Mouse (Mus musculus) stomach, embryonic 16.5 days (tissue): ENCODE measurements around the gene Tmprss9. TPM values are rescaled to one million over a fixed set of nuclear protein-coding genes. Genes with fewer than 3 reads are reported as not detected.

Source experiments
- ATAC-seq: fragments of 200-750 bp; cut with Nextera tagmentation; 2 replicates; pipeline ENCODE4 v1.8.0; 2017; ENCODE audit warnings: moderate number of reproducible peaks, moderate TSS enrichment; ENCODE audit not compliant: insufficient read depth, low FRiP score
- H3K27ac ChIP-seq: fragments of 300-500 bp; sonication (generic); 2 replicates; pipeline ENCODE4 v1.5.1; 2014; ENCODE audit warnings: low read length
- H3K27me3 ChIP-seq: fragments of 300-500 bp; sonication (generic); 2 replicates; pipeline ENCODE4 v1.6.1; 2014; ENCODE audit warnings: low read length, control low read depth, mixed read lengths; ENCODE audit not compliant: control insufficient read depth, insufficient read depth
- H3K36me3 ChIP-seq: fragments of 300-500 bp; sonication (generic); 2 replicates; pipeline ENCODE4 v1.6.1; 2014; ENCODE audit warnings: low read length; ENCODE audit not compliant: control insufficient read depth, insufficient read depth
- H3K4me1 ChIP-seq: fragments of 300-500 bp; sonication (generic); 2 replicates; pipeline ENCODE4 v1.6.1; 2014; ENCODE audit warnings: low read length, control low read depth, mixed read lengths; ENCODE audit not compliant: control insufficient read depth, insufficient read depth
- H3K4me2 ChIP-seq: fragments of 300-500 bp; sonication (generic); 2 replicates; pipeline ENCODE4 v1.6.1; 2014; ENCODE audit warnings: low read depth, low read length, mixed read lengths
- H3K4me3 ChIP-seq: fragments of 300-500 bp; sonication (generic); replicated peaks from 2 replicates; pipeline ENCODE4 v1.5.1; 2014; ENCODE audit warnings: mild to moderate bottlenecking, low read length
- H3K9ac ChIP-seq: fragments of 300-500 bp; sonication (generic); 2 replicates; pipeline ENCODE4 v1.6.1; 2014; ENCODE audit warnings: low read length
- H3K9me3 ChIP-seq: fragments of 300-500 bp; sonication (generic); replicated peaks from 2 replicates; pipeline ENCODE4 v1.6.1; 2016; ENCODE audit warnings: low read length, control low read depth; ENCODE audit not compliant: control insufficient read depth
- WGBS: fragments of 180-500 bp; shearing (Covaris S2); extraction: QIAGEN DNeasy Blood & Tissue Kit; methylation state at CpG from one replicate; pipeline ENCODE4 v1.1.7; 2014; 5-methylcytosine and 5-hydroxymethylcytosine counted together
- polyA plus RNA-seq: library from polyadenylated mRNA; unstranded; fragments of >200 nt; fragmentation: Nextera tagmentation; extraction: Ambion mirVana; gene quantifications from 2 replicates; pipeline ENCODE4 v1.2.1, GENCODE M21; 2015

Gene Tmprss9
- polyA plus RNA-seq: 0.06 TPM in 1 of 2 replicates, not detected in the other

DNA sequence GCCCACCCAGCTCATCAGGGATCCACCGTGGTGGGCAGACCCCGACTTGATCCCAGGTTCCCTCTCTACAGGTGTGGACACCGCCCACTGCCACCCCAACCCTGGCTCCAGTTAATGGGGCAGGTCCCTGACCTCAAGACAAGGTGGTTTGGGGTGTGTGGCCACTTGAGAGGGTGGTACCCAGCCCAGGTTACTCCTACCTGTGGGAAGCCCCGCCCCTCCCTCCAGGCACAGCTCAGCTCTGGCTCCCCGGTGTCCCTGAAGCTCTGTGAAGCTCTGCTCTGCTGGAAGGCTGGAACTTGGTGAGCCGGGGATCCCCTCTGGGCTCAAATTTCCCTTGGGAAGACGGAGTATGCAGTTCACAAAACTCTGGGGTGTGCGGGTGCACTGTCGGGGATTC lies at the start of gene Tmprss9:
Gene Tmprss9, plus strand, starts transcription at position 268 of the 400 bp plus-strand sequence.
- H3K4me3 ChIP-seq: no peak within 1 kb of the TSS
- peaks cover 5% of the 10 kb centered on the region; the same call in 1 of the 2 replicates for H3K36me3 ChIP-seq
- no peak within 1 kb of the TSS for H3K9ac ChIP-seq
- no peak within 1 kb of the TSS for H3K4me2 ChIP-seq
- WGBS: 20% methylated on average over 9 of the region's 9 CpGs
- no peaks in the 10 kb centered on the region for H3K9me3 ChIP-seq
- ATAC-seq: peak; percentile 46; the same call in 1 of the 2 replicates
- no peak within 1 kb of the TSS for H3K27ac ChIP-seq
- H3K4me1 ChIP-seq: no peaks in the 10 kb centered on the region
- H3K27me3 ChIP-seq: no peaks in the 10 kb centered on the region

DNA sequence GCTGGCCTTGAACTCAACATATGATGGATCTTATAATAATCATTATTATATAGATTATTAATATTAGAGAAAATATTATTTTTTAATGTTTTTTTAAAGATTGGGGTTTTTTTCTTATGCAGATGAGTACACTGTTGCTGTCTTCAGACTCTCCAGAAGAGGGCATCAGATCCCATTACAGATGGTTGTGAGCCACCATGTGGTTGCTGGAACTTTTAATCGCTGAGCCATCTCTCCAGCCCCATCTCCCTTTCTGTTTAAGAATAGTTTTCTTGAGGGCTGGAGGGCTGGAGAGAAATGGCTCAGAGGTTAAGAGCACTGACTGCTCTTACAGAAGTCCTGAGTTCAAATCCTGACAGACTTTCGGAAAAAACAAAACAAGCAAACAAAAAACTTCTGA lies 49.7 kb upstream of the Tmprss9 start:
- H3K27me3 ChIP-seq: no peaks in the 10 kb centered on the region
- ATAC-seq: no peak
- H3K9ac ChIP-seq: no peak overlapping the region
- H3K9me3 ChIP-seq: no peaks in the 10 kb centered on the region
- H3K27ac ChIP-seq: no peak overlapping the region
- H3K4me1 ChIP-seq: peaks cover 4% of the 10 kb centered on the region; the same call in 1 of the 2 replicates
- no peaks in the 10 kb centered on the region for H3K36me3 ChIP-seq
- H3K4me3 ChIP-seq: no peak overlapping the region
- H3K4me2 ChIP-seq: no peak overlapping the region
- WGBS: 48% methylated on average over 2 of the region's 2 CpGs

DNA sequence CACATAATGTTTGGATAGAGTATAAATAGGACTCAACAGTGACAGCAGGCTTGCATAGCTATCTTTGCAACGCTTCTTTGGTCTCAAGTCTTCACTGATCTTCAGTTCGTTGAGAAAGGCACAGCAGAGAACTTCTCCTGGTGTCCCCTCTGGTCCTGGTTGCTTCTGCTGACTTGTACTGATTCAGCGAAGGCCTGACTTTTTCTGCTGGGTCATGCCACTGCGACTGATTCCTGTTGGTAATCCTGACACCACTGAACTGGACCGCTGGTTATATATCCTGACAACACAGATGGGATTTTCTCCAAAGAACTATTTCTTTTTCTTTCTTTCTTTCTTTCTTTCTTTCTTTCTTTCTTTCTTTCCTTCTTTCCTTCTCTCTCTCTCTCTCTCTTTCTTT lies 49.1 kb upstream of the Tmprss9 start:
- ATAC-seq: no peak
- 89% methylated on average over 5 of the region's 5 CpGs for WGBS
- Histone ChIP-seq H3K4me2 (no peak overlapping the region), H3K4me1 (peaks cover 4% of the 10 kb centered on the region; the same call in 1 of the 2 replicates), H3K27ac (no peak overlapping the region), H3K9me3 (no peaks in the 10 kb centered on the region), H3K4me3 (no peak overlapping the region), H3K36me3 (no peaks in the 10 kb centered on the region), H3K27me3 (no peaks in the 10 kb centered on the region), H3K9ac (no peak overlapping the region)

DNA sequence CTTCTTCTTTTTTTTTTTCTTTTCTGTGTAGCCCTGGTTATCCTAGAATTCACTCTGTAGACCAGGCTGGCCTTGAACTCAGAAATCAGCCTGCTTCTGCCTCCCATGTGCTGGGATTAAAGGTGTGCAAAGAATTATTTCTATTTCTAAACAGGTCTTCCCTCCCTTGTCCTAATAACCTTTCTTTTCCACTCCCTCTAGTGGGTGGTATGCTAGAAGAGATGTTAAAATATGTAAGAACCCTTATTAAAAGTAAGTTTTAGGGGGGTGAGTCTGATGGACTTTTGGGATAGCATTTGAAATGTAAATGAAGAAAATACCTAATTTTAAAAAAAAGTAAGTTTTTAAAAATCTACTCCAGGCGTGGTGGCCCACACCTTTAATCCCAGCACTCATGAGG lies 48.3 kb upstream of the Tmprss9 start:
- H3K27ac ChIP-seq: no peak overlapping the region
- no peaks in the 10 kb centered on the region for H3K27me3 ChIP-seq
- H3K4me1 ChIP-seq: peaks cover 10% of the 10 kb centered on the region
- 89% methylated on average over 1 of the region's 1 CpGs for WGBS
- no peaks in the 10 kb centered on the region for H3K9me3 ChIP-seq
- no peaks in the 10 kb centered on the region for H3K36me3 ChIP-seq
- no peak overlapping the region for H3K9ac ChIP-seq
- ATAC-seq: no peak
- H3K4me2 ChIP-seq: no peak overlapping the region
- H3K4me3 ChIP-seq: no peak overlapping the region

DNA sequence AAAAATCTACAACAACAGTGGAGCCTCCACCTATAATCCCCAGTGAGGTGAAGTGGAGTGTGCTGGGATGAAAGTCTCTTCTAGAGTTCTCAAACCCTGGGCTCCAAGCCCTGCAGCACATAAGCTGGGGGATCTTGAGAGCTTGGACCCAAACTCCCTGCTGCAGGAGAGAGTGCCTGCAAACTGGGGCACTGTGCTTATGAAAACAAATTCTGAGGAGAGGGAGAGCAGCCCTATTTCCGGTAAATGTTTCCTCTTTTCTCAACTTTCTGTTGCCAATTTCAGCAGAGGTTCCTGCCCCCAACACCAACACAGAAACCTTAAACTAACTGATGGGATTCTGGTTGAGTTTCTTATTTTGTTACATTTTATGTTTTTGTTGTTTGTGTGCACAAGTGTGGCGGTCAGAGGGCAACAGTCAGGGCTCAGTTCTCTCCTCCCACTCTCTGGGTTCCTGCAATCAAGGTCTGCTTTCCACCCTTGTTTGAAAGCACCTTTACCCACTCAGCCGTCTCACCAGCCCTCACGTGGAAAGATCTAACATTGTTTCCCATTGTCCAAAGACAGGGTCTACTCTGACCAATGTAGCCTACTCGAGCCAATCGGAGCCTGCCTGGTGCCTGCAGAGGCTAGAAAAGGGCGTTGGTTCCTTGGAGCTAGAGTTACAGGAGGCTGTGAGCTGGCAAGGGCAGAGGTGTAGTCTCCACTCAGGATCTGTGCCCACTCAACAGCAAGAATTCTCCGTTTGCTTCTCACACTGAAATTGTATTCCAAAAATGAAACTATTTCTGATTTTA lies 47.6 kb upstream of the Tmprss9 start:
- no peaks in the 10 kb centered on the region for H3K9me3 ChIP-seq
- H3K36me3 ChIP-seq: 0 out of 2 replicates have a peak, but pooled peaks cover under 1% of the 10 kb centered on the region
- no peak overlapping the region for H3K4me2 ChIP-seq
- H3K9ac ChIP-seq: peak overlapping the region; percentile 46; the same call in 1 of the 2 replicates
- H3K27ac ChIP-seq: no peak overlapping the region
- H3K4me1 ChIP-seq: peaks cover 13% of the 10 kb centered on the region
- H3K27me3 ChIP-seq: no peaks in the 10 kb centered on the region
- no peak for ATAC-seq
- 54% methylated on average over 8 of the region's 8 CpGs for WGBS
- H3K4me3 ChIP-seq: no peak overlapping the region

DNA sequence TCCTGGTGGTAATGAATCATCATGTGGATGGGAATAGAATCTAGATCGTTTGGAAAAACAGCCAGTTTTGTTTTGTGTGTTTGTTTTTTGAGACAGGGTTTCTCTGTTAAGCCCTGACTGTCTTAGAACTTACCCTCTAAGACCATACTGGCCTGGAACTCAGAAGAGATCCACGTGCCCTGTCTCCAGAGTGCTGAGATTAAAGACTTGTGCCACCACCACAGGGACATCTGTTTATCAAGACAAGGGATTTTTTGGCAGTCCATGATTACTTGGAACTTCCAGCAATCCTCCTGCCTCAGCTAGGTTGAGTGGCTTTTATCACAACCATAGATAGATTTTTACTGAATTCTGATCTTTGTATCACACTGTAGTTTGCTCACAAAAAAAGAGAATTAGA lies 46.8 kb upstream of the Tmprss9 start:
- Histone ChIP-seq H3K27me3 (no peaks in the 10 kb centered on the region), H3K36me3 (0 out of 2 replicates have a peak, but pooled peaks cover 6% of the 10 kb centered on the region), H3K9me3 (no peaks in the 10 kb centered on the region), H3K27ac (no peak overlapping the region), H3K4me3 (no peak overlapping the region), H3K4me2 (no peak overlapping the region), H3K9ac (no peak overlapping the region), H3K4me1 (peaks cover 15% of the 10 kb centered on the region)
- no peak for ATAC-seq
- 63% methylated on average over 2 of the region's 2 CpGs for WGBS

DNA sequence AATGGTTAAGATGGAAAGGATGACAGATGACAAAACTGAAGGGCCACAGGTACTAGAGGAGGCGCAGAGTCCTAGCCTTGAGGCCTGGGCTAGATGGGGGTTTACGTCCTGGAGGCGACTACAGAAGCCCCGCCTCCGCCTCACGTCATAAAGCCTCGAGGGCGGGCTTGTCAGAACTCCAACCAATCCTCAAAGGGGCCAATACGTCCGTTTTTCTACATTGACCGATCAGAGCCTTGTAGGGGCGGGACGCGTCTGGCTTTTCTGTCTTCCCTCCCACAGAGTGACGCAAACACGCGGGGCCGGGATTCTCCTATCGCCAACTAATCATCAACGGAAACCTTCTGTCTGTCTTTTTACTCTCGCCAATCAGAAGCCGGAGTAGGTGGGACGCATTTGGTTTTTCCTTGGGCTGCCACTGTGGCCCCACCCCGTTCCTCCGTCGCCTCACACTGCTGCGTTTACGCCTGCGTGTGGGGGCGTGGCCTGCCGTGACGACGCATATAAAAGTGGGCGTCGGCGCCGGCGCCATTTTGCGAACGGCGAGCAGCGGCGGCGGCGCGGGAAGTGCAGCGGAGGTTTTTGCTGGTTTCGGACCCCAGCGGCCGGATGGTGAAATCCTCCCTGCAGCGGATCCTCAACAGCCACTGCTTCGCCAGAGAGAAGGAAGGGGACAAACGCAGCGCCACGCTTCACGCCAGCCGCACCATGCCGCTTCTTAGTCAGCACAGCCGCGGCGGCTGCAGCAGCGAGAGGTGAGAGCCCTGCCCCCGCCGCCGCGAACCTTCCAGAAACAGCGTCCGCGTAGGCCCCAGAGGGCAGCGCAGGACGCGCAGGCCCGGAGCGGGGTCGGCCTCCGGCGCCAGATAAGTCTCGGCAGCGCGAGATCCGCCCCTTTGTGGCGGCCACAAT lies 45.2 kb upstream of the Tmprss9 start, which contains the start of gene Oaz1:
Gene Oaz1, plus strand, starts transcription at position 506 of the 912 bp plus-strand sequence.
- H3K4me1 ChIP-seq: peaks cover 26% of the 10 kb centered on the region

DNA sequence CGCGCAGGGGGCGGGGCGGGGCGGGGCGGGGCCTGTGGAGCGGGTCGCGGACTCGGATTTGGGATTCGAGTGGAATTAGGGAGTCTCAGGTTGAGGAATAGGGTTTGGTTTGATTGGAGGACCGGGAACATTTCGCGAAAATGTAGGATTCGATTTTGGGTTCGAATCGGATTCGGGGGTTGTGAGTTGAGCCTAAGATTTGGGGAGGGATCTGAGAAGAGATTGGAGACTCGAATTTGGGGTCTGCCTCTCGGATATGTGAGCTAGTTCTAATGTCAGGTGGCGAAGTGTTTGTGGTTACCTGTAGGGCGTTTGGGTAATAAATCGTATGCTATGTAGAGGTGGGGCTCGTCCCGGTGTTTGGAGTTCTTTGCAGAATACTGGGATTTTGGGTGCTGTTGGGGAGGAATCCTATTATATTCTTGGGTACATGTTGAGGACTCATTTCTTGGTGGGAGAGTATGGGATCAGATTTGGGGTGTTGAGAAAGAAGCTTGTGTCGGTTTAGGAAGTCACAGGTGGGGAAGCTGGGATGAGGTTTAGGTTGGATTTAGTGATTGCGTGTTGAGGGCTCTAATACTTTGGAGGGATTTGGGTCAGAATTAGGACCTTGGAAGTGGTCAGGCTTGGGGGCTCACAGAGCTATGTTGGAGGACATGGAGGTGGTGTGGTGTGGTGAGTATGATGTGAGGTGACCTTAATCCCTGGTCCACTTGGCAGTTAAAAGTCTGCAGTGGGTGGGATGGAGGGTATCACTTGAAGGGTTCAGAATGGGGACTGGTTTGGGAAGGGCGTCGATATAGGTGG lies 44.4 kb upstream of the Tmprss9 start:
- Histone ChIP-seq H3K36me3 (peaks cover 11% of the 10 kb centered on the region; the same call in 1 of the 2 replicates), H3K4me2 (peak overlapping the region; percentile 85), H3K4me1 (peaks cover 26% of the 10 kb centered on the region), H3K4me3 (peak overlapping the region; percentile 70), H3K27ac (peak overlapping the region; percentile 93), H3K9me3 (no peaks in the 10 kb centered on the region), H3K9ac (peak overlapping the region; percentile 93), H3K27me3 (no peaks in the 10 kb centered on the region)
- ATAC-seq: no peak
- 5% methylated on average over 29 of the region's 29 CpGs for WGBS

More for the DNA sequence above, 45.2 kb upstream of the Tmprss9 start, which contains the start of gene Oaz1:
- WGBS: under 1% methylated on average over 80 of the region's 82 CpGs
- Histone ChIP-seq H3K36me3 (peaks cover 11% of the 10 kb centered on the region; the same call in 1 of the 2 replicates), H3K9me3 (no peaks in the 10 kb centered on the region), H3K27ac (peak within 1 kb of the TSS; percentile 93), H3K27me3 (no peaks in the 10 kb centered on the region), H3K4me3 (peak within 1 kb of the TSS; percentile 70), H3K4me2 (peak within 1 kb of the TSS; percentile 85), H3K9ac (peak within 1 kb of the TSS; percentile 93)
- ATAC-seq: peak; percentile 97
